Mouse (Mus musculus) kidney, postnatal 14 days (tissue): ENCODE data around the gene Cds1.

Experiments
- DNase-seq: peaks from one replicate; pipeline ENCODE4 v3.0.0; 2022; ENCODE audit warnings: mixed read lengths

Cds1 gene

GRCm38 (mm10) chr5:101764554-101765347 is at the start of gene Cds1:
Gene Cds1 (plus strand): TSS chr5:101765130.
- peak; percentile 92 for DNase-seq

DNA sequence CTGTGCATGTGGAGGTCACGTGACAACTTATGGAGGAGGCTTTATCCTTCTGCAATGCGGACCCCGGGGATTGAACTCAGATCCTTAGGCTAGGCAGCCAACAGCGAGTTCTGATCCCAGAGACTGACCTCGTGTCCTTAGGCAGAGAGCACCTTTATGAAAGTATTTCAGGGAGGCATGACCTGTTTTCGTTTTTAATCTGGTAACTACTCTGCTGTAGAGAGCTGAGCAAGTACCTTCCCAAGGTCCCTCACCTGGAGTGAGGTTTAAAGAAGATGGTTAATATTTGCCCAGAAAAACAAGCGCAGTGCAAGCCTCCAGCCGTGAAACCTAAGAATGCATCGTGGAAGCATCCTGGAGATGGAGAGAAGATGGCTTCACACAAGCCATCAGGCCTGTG is 40.7 kb upstream of the Cds1 start:
- peak; percentile 25 for DNase-seq

DNA sequence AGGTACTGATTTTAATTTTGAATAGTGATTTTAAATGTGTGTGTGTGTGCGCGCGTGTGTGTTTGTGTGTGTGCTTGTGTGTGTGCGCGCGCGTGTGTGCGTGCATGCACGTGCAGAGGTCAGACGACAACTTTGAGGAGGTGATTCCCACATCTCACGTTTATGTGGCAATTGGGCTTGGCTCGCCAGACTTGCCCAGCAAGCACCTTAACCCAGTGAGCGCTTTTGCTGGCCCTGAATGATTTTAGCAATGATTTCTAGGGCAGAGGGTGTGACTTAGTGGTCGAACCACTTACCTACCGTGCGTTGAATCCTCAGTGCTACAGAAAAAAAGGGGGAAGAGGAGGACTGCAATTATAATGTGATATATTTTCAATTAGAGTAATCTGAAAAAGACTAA is 40.2 kb upstream of the Cds1 start:
- peak; percentile 22 for DNase-seq

GRCm38 (mm10) chr5:101725703-101726102 is 39.2 kb upstream of the Cds1 start:
- no peak for DNase-seq

DNA sequence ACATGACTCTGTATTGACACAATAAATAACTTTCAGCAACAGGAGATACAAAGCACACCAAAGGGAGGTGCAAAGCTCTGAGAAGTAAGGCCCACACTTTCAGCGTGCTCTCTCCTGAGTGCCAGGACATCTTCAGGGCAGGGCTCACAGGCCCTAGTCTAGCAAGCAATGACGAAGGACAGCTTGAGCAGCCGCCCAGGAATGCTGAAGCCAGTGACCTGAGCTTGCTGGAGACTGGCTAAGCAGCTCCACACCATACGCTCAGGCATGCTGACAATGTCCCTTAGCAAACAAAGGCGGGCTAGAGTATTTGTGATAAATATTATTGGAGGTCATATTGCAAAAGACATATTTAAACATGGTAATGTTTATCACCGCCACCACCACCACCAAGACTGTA is 38.6 kb upstream of the Cds1 start:
- DNase-seq: no peak

- peak; percentile 82 for DNase-seq
Observed at GRCm38 (mm10) chr5:101728304-101728905, 36.5 kb upstream of the Cds1 start.

DNA sequence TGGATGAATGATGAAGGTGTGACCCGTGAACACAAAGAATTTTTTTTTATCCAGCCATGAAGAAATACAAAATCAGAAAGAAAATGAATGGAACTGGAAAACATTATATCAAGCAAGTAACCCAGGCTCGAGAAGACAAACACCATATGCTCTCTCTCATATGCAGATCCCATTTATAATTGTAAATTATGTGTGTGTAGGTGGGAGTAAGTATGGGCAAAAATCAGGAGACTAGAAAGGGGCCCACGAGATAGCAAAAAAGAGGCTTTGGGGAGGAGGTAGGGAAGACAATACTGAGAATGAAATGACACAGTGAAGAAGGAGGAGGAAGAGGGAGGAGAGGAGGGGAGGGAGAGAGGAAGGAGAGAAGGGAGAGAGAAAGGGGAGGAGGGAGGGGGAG is 27.6 kb upstream of the Cds1 start:
- no peak for DNase-seq

DNA sequence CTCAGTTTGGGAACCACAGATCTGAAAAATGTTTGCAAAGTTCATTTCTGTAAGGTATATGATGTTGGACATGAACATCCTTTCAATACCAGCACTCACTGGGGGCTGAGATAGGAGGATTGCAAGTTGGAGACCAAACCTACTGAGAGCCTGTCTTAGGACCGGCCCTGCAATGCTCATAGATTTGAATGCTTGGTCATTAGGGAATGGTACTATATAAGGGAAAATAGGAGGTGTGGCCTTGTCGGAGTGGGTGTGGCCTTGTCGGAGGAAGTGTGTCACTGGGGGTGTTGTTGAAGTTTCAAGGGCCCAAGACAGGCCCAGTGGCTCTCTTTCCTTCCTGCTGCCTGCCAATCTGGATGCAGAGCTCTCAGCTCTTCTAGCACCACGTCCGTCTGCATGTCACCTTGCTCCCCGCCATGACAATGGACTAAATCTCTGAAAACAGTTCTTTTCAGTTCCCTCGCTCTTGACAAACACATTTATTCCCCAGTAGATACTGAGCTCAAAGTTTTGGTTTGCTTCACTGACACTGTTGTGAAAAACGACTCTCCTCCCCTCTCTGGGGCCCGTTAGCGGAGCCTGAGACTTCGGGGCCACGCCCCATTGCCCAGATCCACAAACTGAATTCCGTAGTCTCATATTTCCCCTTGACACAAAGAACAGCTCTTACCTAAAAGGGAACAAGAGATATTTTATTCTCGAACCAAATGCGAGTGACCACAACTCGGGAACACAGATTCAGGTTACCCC is 24.3 kb upstream of the Cds1 start:
- no peak for DNase-seq

GRCm38 (mm10) chr5:101741224-101741591 is 23.7 kb upstream of the Cds1 start:
- no peak for DNase-seq

DNA sequence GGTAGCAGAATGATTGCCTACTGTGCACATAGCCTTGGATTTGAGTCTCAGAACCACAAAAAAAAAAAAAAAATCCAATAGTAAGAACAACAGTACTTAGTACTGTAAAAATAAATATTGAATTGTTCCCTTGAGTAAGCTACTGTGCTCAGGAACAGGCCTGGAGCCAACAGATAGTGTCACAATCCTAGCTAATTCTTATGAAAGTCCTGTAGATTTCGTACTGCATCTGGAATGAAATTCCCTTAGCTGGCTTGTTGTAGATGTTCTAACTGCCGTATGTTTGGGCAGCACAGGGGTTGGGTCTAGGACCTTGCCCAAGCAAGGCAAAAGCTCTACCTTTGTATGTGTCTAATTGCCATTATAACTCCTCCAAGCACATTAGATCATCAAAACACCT is 22.9 kb upstream of the Cds1 start:
- no peak for DNase-seq

GRCm38 (mm10) chr5:101742425-101742824 is 22.5 kb upstream of the Cds1 start:
- DNase-seq: no peak

DNA sequence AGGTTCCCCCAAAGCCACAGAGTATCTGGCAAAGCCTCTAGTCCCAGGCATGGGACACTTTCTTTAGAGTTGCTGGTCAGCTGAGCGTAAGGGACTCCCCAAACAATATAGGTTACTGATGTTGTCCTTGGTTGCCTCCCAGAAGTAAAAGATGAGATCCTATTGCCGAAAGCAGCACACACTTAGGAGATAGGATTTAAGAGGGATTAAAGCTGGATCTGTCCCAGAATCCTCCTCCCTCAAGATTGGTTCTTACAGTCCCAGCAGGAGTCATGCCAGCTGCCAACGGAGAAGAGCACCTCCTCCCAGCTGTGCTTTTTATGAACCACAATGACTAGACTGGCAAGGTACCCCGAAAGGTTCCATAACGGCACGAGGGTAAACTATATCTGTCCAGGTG is 20.0 kb upstream of the Cds1 start:
- no peak for DNase-seq

DNA sequence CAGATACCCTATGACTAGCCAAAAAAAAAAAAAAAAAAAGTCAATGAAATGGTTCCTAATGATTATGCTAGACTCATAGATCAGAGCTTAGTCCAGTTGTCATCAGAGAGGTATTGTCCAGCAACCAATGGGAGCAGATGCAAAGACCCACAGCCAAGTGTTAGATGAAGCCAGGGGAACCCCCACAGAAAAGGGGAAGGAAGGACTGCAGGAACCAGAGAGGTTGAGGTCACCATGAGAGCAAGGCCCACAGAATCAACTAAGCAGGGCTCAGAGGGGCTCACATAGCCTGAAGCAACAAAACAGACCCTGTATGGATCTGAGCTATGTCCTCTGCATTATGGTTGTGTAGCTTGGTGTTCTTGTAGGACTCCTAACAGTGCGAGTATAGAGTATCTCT is 11.2 kb upstream of the Cds1 start:
- DNase-seq: no peak

DNA sequence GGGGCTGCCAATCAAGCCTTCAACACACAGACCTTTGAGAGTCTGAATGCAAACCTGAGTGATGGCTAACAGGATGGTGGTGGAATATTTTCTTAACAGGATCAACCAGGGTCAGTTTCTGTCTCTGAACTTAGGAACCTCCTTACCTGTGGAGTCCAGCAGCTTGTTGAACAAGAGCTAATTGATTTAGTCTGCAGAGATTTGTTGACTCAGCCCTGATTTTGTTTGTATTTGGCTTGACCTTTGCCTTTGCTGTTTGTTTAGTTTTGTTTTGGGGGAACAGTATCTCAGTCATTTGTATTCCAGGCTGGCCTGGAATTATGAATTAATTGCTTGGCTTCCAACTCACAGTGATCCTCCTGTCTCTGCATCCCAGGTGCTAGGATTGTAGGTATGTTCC is 7.3 kb upstream of the Cds1 start:
- no peak for DNase-seq

DNA sequence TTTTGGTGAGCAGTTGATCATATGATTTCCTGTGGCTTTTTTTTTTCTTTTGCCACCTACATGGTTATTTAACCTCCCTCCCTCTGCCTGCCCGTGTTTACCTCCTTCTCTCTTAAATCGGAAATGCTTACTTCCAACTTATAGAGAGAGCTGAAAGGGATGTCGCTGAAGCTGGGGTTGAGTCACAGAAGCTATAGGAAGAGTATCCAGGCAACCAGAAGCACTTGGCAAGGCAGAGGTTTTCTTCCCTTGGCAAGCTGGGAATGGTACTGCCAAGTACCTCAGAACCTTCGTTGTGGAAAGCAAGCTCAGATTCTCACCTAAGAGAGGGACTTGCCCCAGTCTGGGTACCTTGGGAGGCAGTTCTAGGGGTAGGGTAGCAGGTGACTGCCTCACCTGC is 3.2 kb upstream of the Cds1 start:
- DNase-seq: no peak

- DNase-seq: no peak
Observed at GRCm38 (mm10) chr5:101763571-101763970, 1.4 kb upstream of the Cds1 start.

DNA sequence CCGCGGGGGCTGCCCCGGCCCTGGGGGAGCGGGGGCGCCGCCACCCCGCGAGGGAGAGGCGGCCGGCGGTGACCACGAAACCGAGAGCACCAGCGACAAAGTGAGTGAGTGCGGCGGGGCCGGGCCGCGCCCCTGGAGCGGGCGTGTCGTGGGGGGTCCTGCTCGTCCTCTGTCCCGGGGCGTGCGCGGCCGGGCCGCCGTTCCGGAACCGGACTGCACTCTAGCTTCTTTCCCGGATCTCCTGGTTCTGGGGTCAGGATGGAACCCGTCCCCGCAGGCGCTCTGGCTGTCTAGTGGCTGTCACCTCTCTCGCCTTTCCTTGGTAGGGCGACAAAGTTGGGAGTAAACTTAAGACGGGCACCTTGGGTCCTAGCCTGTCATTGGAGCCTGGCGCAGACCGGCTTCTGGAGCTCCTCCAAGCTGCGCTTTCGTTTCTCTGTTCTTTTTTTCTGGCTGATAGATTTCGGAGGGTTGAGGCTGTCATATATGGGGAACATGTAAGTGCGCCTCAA is 516 bp downstream of the Cds1 start:
- DNase-seq: peak; percentile 37

GRCm38 (mm10) chr5:101766248-101766647 is 1.3 kb downstream of the Cds1 start:
- no peak for DNase-seq

DNA sequence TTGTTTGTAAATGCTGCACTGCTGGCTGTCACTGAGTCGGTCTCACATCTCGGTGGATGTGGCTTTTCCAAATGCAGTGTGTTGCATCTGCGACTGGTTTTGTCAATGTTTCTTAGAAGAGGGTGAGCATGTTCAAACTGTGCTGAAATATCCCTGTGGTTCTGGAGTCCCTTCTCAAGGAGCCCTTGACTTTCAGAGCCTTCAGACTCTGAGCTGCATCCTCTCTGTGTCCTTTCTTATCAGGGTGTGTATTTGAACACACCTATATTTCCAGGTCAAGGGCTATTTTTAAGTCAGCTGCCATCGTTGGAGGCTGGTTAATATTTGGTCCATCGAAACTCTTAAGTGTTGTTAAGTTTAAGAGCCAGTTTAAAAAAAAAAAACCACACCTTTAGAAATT is 2.2 kb downstream of the Cds1 start:
- no peak for DNase-seq

DNA sequence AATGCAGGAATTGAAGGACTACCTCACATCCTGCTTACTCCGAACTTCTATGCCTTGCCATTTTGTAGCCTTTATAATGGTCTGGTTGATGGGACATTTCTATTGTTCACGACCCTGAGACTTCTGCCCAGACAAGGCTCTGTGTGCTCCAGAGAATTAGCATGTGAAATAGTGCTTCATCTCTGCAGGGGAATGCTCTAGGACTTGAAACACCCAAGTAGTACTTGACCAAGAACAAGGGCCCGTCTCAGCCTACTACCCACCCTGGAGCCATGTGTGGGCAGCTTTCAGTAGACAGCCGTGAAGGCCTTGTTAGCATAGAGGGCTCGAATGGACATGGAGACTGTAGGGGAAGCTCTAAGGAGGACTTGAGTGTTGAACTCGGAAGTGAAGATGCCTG is 2.6 kb downstream of the Cds1 start:
- no peak for DNase-seq

- no peak for DNase-seq
Observed at GRCm38 (mm10) chr5:101768558-101768957, 3.6 kb downstream of the Cds1 start.

DNA sequence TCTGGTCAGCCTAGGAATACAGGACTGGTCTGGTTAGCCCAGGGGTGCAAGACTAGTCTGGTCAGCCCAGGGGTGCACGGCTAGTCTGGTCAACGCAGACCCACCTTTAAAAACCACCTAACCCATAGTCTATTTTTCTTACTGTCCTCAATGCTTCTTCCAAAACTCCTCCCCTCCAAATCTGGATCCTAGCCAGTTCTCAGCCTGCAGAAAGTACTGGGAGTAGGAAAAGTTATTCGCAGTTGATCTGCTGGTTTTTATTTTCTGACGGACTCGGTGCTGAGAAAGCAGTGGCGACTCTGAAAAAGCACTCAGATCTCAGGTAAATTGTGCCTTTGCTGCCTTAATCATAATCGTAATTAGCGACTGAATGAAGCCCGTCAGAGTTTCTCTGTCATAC is 7.7 kb downstream of the Cds1 start:
- peak; percentile 36 for DNase-seq

- DNase-seq: no peak
Observed at GRCm38 (mm10) chr5:101775262-101775661, 10.3 kb downstream of the Cds1 start.

- DNase-seq: no peak
Observed at GRCm38 (mm10) chr5:101776528-101776927, 11.6 kb downstream of the Cds1 start.
